Mouse (Mus musculus): Measurements from ENCODE around the gene Hoxb5.

- TF ChIP-seq EP300 (IDR thresholded peaks at IDR 0.05; ENCODE audit: insufficient read depth, low read depth, low read length) (no peak), CTCF (IDR thresholded peaks at IDR 0.05) (no peak), POLR2A (IDR thresholded peaks at IDR 0.05; ENCODE audit: insufficient read depth, low read depth, low read length) (no peak)
Observed at GRCm38 (mm10) chr11:96299781-96300180, 3.4 kb upstream of the Hoxb5 start.

Data from heart, adult 2 months (tissue).